In genomic region chr9:65392638-65393364, GRCm38 (mm10) we compare ENCODE assay signal across 9 mouse cellular contexts. TPM values are rescaled to one million over a fixed set of nuclear protein-coding genes. Genes with fewer than 3 reads are reported as not detected.
DNase-seq lines count a peak whose midpoint lies in the region; ATAC-seq and TF ChIP-seq lines count a peak whose summit lies in the region.
"Had no signal": no experiment of that assay in that cellular context is flagged by ENCODE, and none has a peak within 500 bp of the region (broad histone marks: within the 10 kb centered on the region; RNA-seq: fewer than 3 reads in every experiment).

No protein-coding gene starts in this region.

- no peak overlapping the region for H3K9ac ChIP-seq in heart, adult 2 months (ENCODE audit: low read depth, low read length)
- H3K9ac ChIP-seq in CH12.LX (ENCODE audit: insufficient read depth, low read depth): no peak overlapping the region
- H3K9ac ChIP-seq in kidney, postnatal 0 days (ENCODE audit: low read depth, low read length): no peak overlapping the region
- no peak overlapping the region for H3K9ac ChIP-seq in liver, postnatal 0 days (replicated peaks)
- H3K9ac ChIP-seq: midbrain, embryonic 12.5 days had no signal

- in situ Hi-C loops in CH12.LX (cut with MboI; ENCODE audit: low pct_ligation_motif_present, low pct_unique_long_range_greater_than_20kb, low sequenced_read_pairs): no loop called here

- TF ChIP-seq EP300 in heart, adult 2 months (IDR thresholded peaks at IDR 0.05; ENCODE audit: insufficient read depth, low read depth, low read length): peak; percentile 34; the same call in 1 of the 2 replicates
- no peak for TF ChIP-seq EP300 in CH12.LX (IDR thresholded peaks at IDR 0.05; ENCODE audit: low read length)
- no peak for TF ChIP-seq EP300 in liver, postnatal 0 days (IDR thresholded peaks at IDR 0.05; ENCODE audit: low read depth)

- intact Hi-C loops in heart, adult 2 months (cut with DNase I): loop anchor here (1.0 kb wide), 1 partner anchor 40 kb away; no protein-coding TSS in a partner anchor
- intact Hi-C loops in heart, postnatal 25 days (cut with DNase I): loop anchor here (2.0 kb wide), 1 partner anchor 40 kb away; no protein-coding TSS in a partner anchor

- peak; percentile 89 for TF ChIP-seq CTCF in heart, adult 2 months (IDR thresholded peaks at IDR 0.05)
- peak; percentile 54 to 86 for TF ChIP-seq CTCF in CH12.LX (conservative IDR thresholded peaks at IDR 0.05 in 1 of 2, IDR thresholded peaks at IDR 0.05 in 1 of 2; ENCODE audit: low read depth in 2 of 2, low read length in 2 of 2)
- peak; percentile 89 for TF ChIP-seq CTCF in kidney, postnatal 0 days (IDR thresholded peaks at IDR 0.05; ENCODE audit: low read depth)
- TF ChIP-seq CTCF in liver, postnatal 0 days (IDR thresholded peaks at IDR 0.05; ENCODE audit: low read depth): peak; percentile 84

- peak overlapping the region; percentile 40 for H3K27ac ChIP-seq in heart, adult 2 months
- H3K27ac ChIP-seq in CH12.LX (ENCODE audit: insufficient read depth, low read depth): no peak overlapping the region
- H3K27ac ChIP-seq in kidney, postnatal 0 days: no peak overlapping the region
- peak overlapping the region; percentile 29; the same call in 1 of the 2 replicates for H3K27ac ChIP-seq in liver, postnatal 0 days (ENCODE audit: low read depth)
- H3K27ac ChIP-seq: midbrain, embryonic 12.5 days had no signal

- dilution Hi-C loops in CH12.LX (cut with MboI; ENCODE audit: extremely low pct_ligation_motif_present, extremely low pct_unique_long_range_greater_than_20kb, low sequenced_read_pairs): no loop called here

- peak; percentile 67 for ATAC-seq in frontal cortex, adult (ENCODE audit: low TSS enrichment)
- ATAC-seq in kidney, postnatal 0 days (replicated peaks; ENCODE audit: low FRiP score, low read depth): 0 out of 2 replicates have a peak, but pooled peaks have one; percentile 23
- peak; percentile 91 for ATAC-seq in liver, postnatal 0 days

- H3K4me3 ChIP-seq in heart, adult 2 months: no peak overlapping the region
- no peak overlapping the region for H3K4me3 ChIP-seq in CH12.LX (replicated peaks in 1 of 3; ENCODE audit: low read depth in 2 of 3, low read length in 2 of 3, poor library complexity in 1 of 3)
- H3K4me3 ChIP-seq in kidney, postnatal 0 days (replicated peaks; ENCODE audit: low read depth, low read length): no peak overlapping the region
- H3K4me3 ChIP-seq in liver, postnatal 0 days (ENCODE audit: low read depth, low read length): no peak overlapping the region
- H3K4me3 ChIP-seq: midbrain, embryonic 12.5 days had no signal

- peaks cover 11% of the 10 kb centered on the region for H3K4me1 ChIP-seq in heart, adult 2 months (ENCODE audit: control insufficient read depth, insufficient read depth, low read length)
- peaks cover 0 to 6% of the 10 kb centered on the region in 2 experiments; a peak in 2 of 4 replicates for H3K4me1 ChIP-seq in CH12.LX (ENCODE audit: control insufficient read depth in 1 of 2, insufficient read depth in 2 of 2)
- H3K4me1 ChIP-seq in kidney, postnatal 0 days (replicated peaks; ENCODE audit: insufficient read depth, low read length): no peaks in the 10 kb centered on the region
- H3K4me1 ChIP-seq in liver, postnatal 0 days (ENCODE audit: insufficient read depth): peaks cover 16% of the 10 kb centered on the region

- TF ChIP-seq POLR2A in heart, adult 2 months (IDR thresholded peaks at IDR 0.05; ENCODE audit: insufficient read depth, low read depth, low read length): no peak
- no peak for TF ChIP-seq POLR2A in CH12.LX (IDR thresholded peaks at IDR 0.05; ENCODE audit: low read depth, low read length)

- DNase-seq in heart, adult 2 months: peak; percentile 64 to 82
- DNase-seq in heart, postnatal 25 days (ENCODE audit: low spot score): no peak
- peak; percentile 56 for DNase-seq in CH12.LX (ENCODE audit: extremely low read depth)
- peak; percentile 9 for DNase-seq in c-Kit-negative CD71-positive TER-119-positive erythroid progenitor cells, embryonic 14.5 days (ENCODE audit: low read depth, low spot score)
- DNase-seq in kidney, postnatal 0 days (ENCODE audit: low spot score): peak; percentile 80
- DNase-seq in liver, postnatal 0 days: peak; percentile 78
- DNase-seq in right cerebral cortex, postnatal 4 days: peak; percentile 67

- no peak overlapping the region for H3K4me2 ChIP-seq in CH12.LX (ENCODE audit: insufficient read depth, low read depth, poor library complexity, severe bottlenecking)
- H3K4me2 ChIP-seq in kidney, postnatal 0 days (ENCODE audit: low read length): no peak overlapping the region
- H3K4me2 ChIP-seq in liver, postnatal 0 days (ENCODE audit: low read depth, low read length): no peak overlapping the region
- H3K4me2 ChIP-seq: midbrain, embryonic 12.5 days had no signal

- no peaks in the 10 kb centered on the region for H3K79me2 ChIP-seq in heart, adult 2 months (replicated peaks; ENCODE audit: control insufficient read depth, insufficient read depth, low read length)
- no peaks in the 10 kb centered on the region for H3K79me2 ChIP-seq in CH12.LX (replicated peaks; ENCODE audit: control insufficient read depth, extremely low read depth, insufficient read depth, poor library complexity, severe bottlenecking)

- no peaks in the 10 kb centered on the region for H3K36me3 ChIP-seq in heart, adult 2 months (ENCODE audit: control insufficient read depth, insufficient read depth, low read length)
- no peaks in the 10 kb centered on the region for H3K36me3 ChIP-seq in CH12.LX (replicated peaks in 1 of 2; ENCODE audit: control insufficient read depth in 1 of 2, insufficient read depth in 1 of 2, low read length in 1 of 2)
- no peaks in the 10 kb centered on the region for H3K36me3 ChIP-seq in kidney, postnatal 0 days (ENCODE audit: insufficient read depth, low read length)
- H3K36me3 ChIP-seq in liver, postnatal 0 days (replicated peaks; ENCODE audit: insufficient read depth, low read length): no peaks in the 10 kb centered on the region
- H3K36me3 ChIP-seq: midbrain, embryonic 12.5 days had no signal

- H3K9me3 ChIP-seq in CH12.LX (replicated peaks; ENCODE audit: low read length): peaks cover 4% of the 10 kb centered on the region
- no peaks in the 10 kb centered on the region for H3K9me3 ChIP-seq in kidney, postnatal 0 days (replicated peaks; ENCODE audit: low read length)
- no peaks in the 10 kb centered on the region for H3K9me3 ChIP-seq in liver, postnatal 0 days (ENCODE audit: low read length)
- H3K9me3 ChIP-seq: midbrain, embryonic 12.5 days had no signal

- 27% methylated on average over 6 of the region's 6 CpGs for WGBS in heart, adult 2 months
- 20% methylated on average over 6 of the region's 6 CpGs for WGBS in kidney, postnatal 0 days
- WGBS in liver, postnatal 0 days (ENCODE audit: insufficient replicate concordance): 15% methylated on average over 6 of the region's 6 CpGs

- TF ChIP-seq RAD21 in CH12.LX (IDR thresholded peaks at IDR 0.05; ENCODE audit: low read depth, low read length): peak; percentile 59

- H3K27me3 ChIP-seq in heart, adult 2 months (ENCODE audit: control insufficient read depth, insufficient read depth, low read length): peaks cover 3% of the 10 kb centered on the region; the same call in 1 of the 2 replicates
- peaks cover 7% of the 10 kb centered on the region for H3K27me3 ChIP-seq in CH12.LX (replicated peaks)
- H3K27me3 ChIP-seq in kidney, postnatal 0 days (ENCODE audit: insufficient read depth, low read length): peaks cover 8% of the 10 kb centered on the region; the same call in 1 of the 2 replicates
- H3K27me3 ChIP-seq in liver, postnatal 0 days (ENCODE audit: insufficient read depth, low read length): peaks cover 26% of the 10 kb centered on the region

RNA-seq across cellular contexts. Expression of gene Kbtbd13, which starts 1.3 kb away (rescaled TPM):
- total RNA-seq in heart, adult 2 months (2021): 1 to 10 TPM; 2.1 to 2.6 TPM
- polyA plus RNA-seq in heart, adult 2 months (2012; rRNA removed): 2.4 and 4.0 TPM in 2 replicates
- 1 to 10 TPM; 2.6 to 3.1 TPM for total RNA-seq in heart, postnatal 25 days (2021)
- not detected in 2 replicates for total RNA-seq in CH12.LX (2012; rRNA removed)
- total RNA-seq in CH12.LX (2014; rRNA removed): not detected in 2 replicates
- not detected in 2 replicates for polyA plus RNA-seq in CH12.LX (2012; ENCODE audit: insufficient read length, low read depth)
- 1.2 and 1.5 TPM in 2 replicates for polyA plus RNA-seq in kidney, postnatal 0 days (2015; fragmentation: Nextera tagmentation; extraction: Ambion mirVana)
- polyA plus RNA-seq in liver, postnatal 0 days (2015; fragmentation: Nextera tagmentation; extraction: Ambion mirVana): 0.09 and 0.11 TPM in 2 replicates

RNA-seq across cellular contexts. Expression of gene Rasl12, which starts 5.5 kb away (rescaled TPM):
- total RNA-seq in heart, adult 2 months (2021): 1 to 10 TPM; 7.2 to 8.3 TPM
- 19.8 and 20.5 TPM in 2 replicates for polyA plus RNA-seq in heart, adult 2 months (2012; rRNA removed)
- total RNA-seq in heart, postnatal 25 days (2021): 1 to 10 TPM; 6.4 to 8.8 TPM
- total RNA-seq in CH12.LX (2012; rRNA removed) (0.08 and 0.13 TPM in 2 replicates), CH12.LX (2014; rRNA removed) (0.09 TPM in 1 of 2 replicates, not detected in the other)
- polyA plus RNA-seq in CH12.LX (2012; ENCODE audit: insufficient read length, low read depth): not detected in 2 replicates
- 10.4 and 10.7 TPM in 2 replicates for polyA plus RNA-seq in kidney, postnatal 0 days (2015; fragmentation: Nextera tagmentation; extraction: Ambion mirVana)
- polyA plus RNA-seq in liver, postnatal 0 days (2015; fragmentation: Nextera tagmentation; extraction: Ambion mirVana): 0.08 and 0.17 TPM in 2 replicates

RNA-seq across cellular contexts. Expression of gene Slc51b, which starts 30.0 kb away (rescaled TPM):
- total RNA-seq in heart, adult 2 months (2021): not detected
- polyA plus RNA-seq in heart, adult 2 months (2012; rRNA removed): not detected in 2 replicates
- not detected for total RNA-seq in heart, postnatal 25 days (2021)
- total RNA-seq in CH12.LX (2012; rRNA removed): not detected in 2 replicates
- total RNA-seq in CH12.LX (2014; rRNA removed): not detected in 2 replicates
- not detected in 2 replicates for polyA plus RNA-seq in CH12.LX (2012; ENCODE audit: insufficient read length, low read depth)
- 33.4 and 36.0 TPM in 2 replicates for polyA plus RNA-seq in kidney, postnatal 0 days (2015; fragmentation: Nextera tagmentation; extraction: Ambion mirVana)
- polyA plus RNA-seq in liver, postnatal 0 days (2015; fragmentation: Nextera tagmentation; extraction: Ambion mirVana): 15.1 and 17.0 TPM in 2 replicates
- polyA plus RNA-seq: midbrain, embryonic 12.5 days had no signal

RNA-seq across cellular contexts. Expression of gene Ubap1l, which starts 32.0 kb away (rescaled TPM):
- total RNA-seq in heart, adult 2 months (2021): under 1 TPM in 1 of 2 experiments, not detected in 1; 0.18 TPM
- polyA plus RNA-seq in heart, adult 2 months (2012; rRNA removed): 0.15 and 0.18 TPM in 2 replicates
- under 1 TPM; 0.20 to 0.39 TPM for total RNA-seq in heart, postnatal 25 days (2021)
- total RNA-seq in CH12.LX (2012; rRNA removed) (0.13 TPM in 1 of 2 replicates, not detected in the other), CH12.LX (2014; rRNA removed) (not detected in 2 replicates)
- not detected in 2 replicates for polyA plus RNA-seq in CH12.LX (2012; ENCODE audit: insufficient read length, low read depth)
- 0.08 and 0.10 TPM in 2 replicates for polyA plus RNA-seq in kidney, postnatal 0 days (2015; fragmentation: Nextera tagmentation; extraction: Ambion mirVana)
- not detected in 2 replicates for polyA plus RNA-seq in liver, postnatal 0 days (2015; fragmentation: Nextera tagmentation; extraction: Ambion mirVana)

RNA-seq across cellular contexts. Expression of gene Mtfmt, which starts 42.8 kb away (rescaled TPM):
- 1 to 10 TPM; 5.8 to 6.2 TPM for total RNA-seq in heart, adult 2 months (2021)
- 5.3 and 9.3 TPM in 2 replicates for polyA plus RNA-seq in heart, adult 2 months (2012; rRNA removed)
- total RNA-seq in heart, postnatal 25 days (2021): 1 to 10 TPM; 5.7 to 6.4 TPM
- total RNA-seq in CH12.LX (2012; rRNA removed): 18.1 and 21.3 TPM in 2 replicates
- total RNA-seq in CH12.LX (2014; rRNA removed): 23.9 and 26.3 TPM in 2 replicates
- 26.2 and 26.3 TPM in 2 replicates for polyA plus RNA-seq in CH12.LX (2012; ENCODE audit: insufficient read length, low read depth)
- polyA plus RNA-seq in kidney, postnatal 0 days (2015; fragmentation: Nextera tagmentation; extraction: Ambion mirVana): 19.2 and 20.6 TPM in 2 replicates
- 7.2 and 7.3 TPM in 2 replicates for polyA plus RNA-seq in liver, postnatal 0 days (2015; fragmentation: Nextera tagmentation; extraction: Ambion mirVana)

Comparison
In these comparisons a context has a peak if more than half of its experiments do, and no peak if none do; other contexts are left out.
1. H3K27ac ChIP-seq: peak in heart, adult 2 months (single experiment) and liver, postnatal 0 days (single experiment); none in CH12.LX (single experiment) and kidney, postnatal 0 days (single experiment).
2. ATAC-seq: peak in every context shown above with its lines; median percentile 91 in liver, postnatal 0 days; 67 in frontal cortex, adult; 23 in kidney, postnatal 0 days.
3. RNA of gene Slc51b, which starts 30.0 kb away (polyA plus RNA-seq): 33.4 to 36.0 TPM in kidney, postnatal 0 days and 15.1 to 17.0 TPM in liver, postnatal 0 days; not detected in heart, adult 2 months and not detected in CH12.LX; every median in the first group is over 10 times any median in the second.
4. Peak in every context shown above with its lines, with median percentiles within 50 percentile points of each other: CTCF ChIP-seq.